ENCODE assay signal across 10 mouse cellular contexts in genomic region chr13:56251924-56252619, GRCm38 (mm10). TPM values are rescaled to one million over a fixed set of nuclear protein-coding genes. Genes with fewer than 3 reads are reported as not detected.
DNase-seq lines count a peak whose midpoint lies in the region; ATAC-seq and TF ChIP-seq lines count a peak whose summit lies in the region.
"Had no signal": no experiment of that assay in that cellular context is flagged by ENCODE, and none has a peak within 500 bp of the region (broad histone marks: within the 10 kb centered on the region; RNA-seq: fewer than 3 reads in every experiment).

Gene Neurog1, minus strand, starts transcription at chr13:56252163.

- peak within 1 kb of the TSS; percentile 18 for H3K4me2 ChIP-seq in CH12.LX (ENCODE audit: insufficient read depth, low read depth, poor library complexity, severe bottlenecking)
- H3K4me2 ChIP-seq in embryonic facial prominence, embryonic 13.5 days, result peak within 1 kb of the TSS; percentile 71
- H3K4me2 ChIP-seq in kidney, embryonic 16.5 days (replicated peaks; ENCODE audit: low read depth, low read length), result peak within 1 kb of the TSS; percentile 53

- H3K27me3 ChIP-seq in cerebellum, adult 2 months (ENCODE audit: control insufficient read depth, insufficient read depth, low read length), result peaks cover 10% of the 10 kb centered on the region; the same call in 1 of the 2 replicates
- peaks cover 91% of the 10 kb centered on the region for H3K27me3 ChIP-seq in CH12.LX (replicated peaks)
- H3K27me3 ChIP-seq in embryonic facial prominence, embryonic 13.5 days, result peaks cover 100% of the 10 kb centered on the region
- H3K27me3 ChIP-seq in kidney, embryonic 16.5 days (ENCODE audit: insufficient read depth, low read length), result peaks cover 100% of the 10 kb centered on the region
- H3K27me3 ChIP-seq in midbrain, embryonic 10.5 days (ENCODE audit: low read depth, poor library complexity, severe bottlenecking), result peaks cover 100% of the 10 kb centered on the region

- no peak within 1 kb of the TSS for H3K4me3 ChIP-seq in cerebellum, adult 2 months (replicated peaks; ENCODE audit: insufficient read depth, low read depth, low read length)
- peak within 1 kb of the TSS in 2 of 3 experiments; percentile 15 to 47 for H3K4me3 ChIP-seq in CH12.LX (replicated peaks in 1 of 3; ENCODE audit: low read depth in 2 of 3, low read length in 2 of 3, poor library complexity in 1 of 3)
- H3K4me3 ChIP-seq in embryonic facial prominence, embryonic 13.5 days, result peak within 1 kb of the TSS; percentile 43
- H3K4me3 ChIP-seq in kidney, embryonic 16.5 days (ENCODE audit: low read length), result peak within 1 kb of the TSS; percentile 40
- H3K4me3 ChIP-seq in midbrain, embryonic 10.5 days, result peak within 1 kb of the TSS; percentile 56

- TF ChIP-seq CTCF in cerebellum, adult 2 months (IDR thresholded peaks at IDR 0.05; ENCODE audit: borderline replicate concordance, insufficient read depth, low read depth, low read length), result no peak
- TF ChIP-seq CTCF in CH12.LX (conservative IDR thresholded peaks at IDR 0.05 in 1 of 2, IDR thresholded peaks at IDR 0.05 in 1 of 2; ENCODE audit: low read depth in 2 of 2, low read length in 2 of 2), result no peak

- H3K79me2 ChIP-seq in CH12.LX (replicated peaks; ENCODE audit: control insufficient read depth, extremely low read depth, insufficient read depth, poor library complexity, severe bottlenecking), result no peaks in the 10 kb centered on the region

- no peak for TF ChIP-seq EP300 in CH12.LX (IDR thresholded peaks at IDR 0.05; ENCODE audit: low read length)

- no peak for TF ChIP-seq POLR2A in cerebellum, adult 2 months (IDR thresholded peaks at IDR 0.05; ENCODE audit: borderline replicate concordance, insufficient read depth, low read length)
- no peak for TF ChIP-seq POLR2A in CH12.LX (IDR thresholded peaks at IDR 0.05; ENCODE audit: low read depth, low read length)

- no peak for ATAC-seq in embryonic facial prominence, embryonic 13.5 days (ENCODE audit: insufficient number of reproducible peaks, insufficient read depth, low FRiP score, low TSS enrichment, low read depth)
- ATAC-seq in kidney, embryonic 16.5 days (ENCODE audit: low FRiP score, low TSS enrichment), result peak; percentile 63
- no peak for ATAC-seq in erythroblast, adult 5-6 weeks (replicated peaks; ENCODE audit: low FRiP score, poor library complexity, severe bottlenecking)

- no peaks in the 10 kb centered on the region for H3K36me3 ChIP-seq in CH12.LX (replicated peaks in 1 of 2; ENCODE audit: control insufficient read depth in 1 of 2, insufficient read depth in 1 of 2, low read length in 1 of 2)
- H3K36me3 ChIP-seq in embryonic facial prominence, embryonic 13.5 days, result no peaks in the 10 kb centered on the region
- H3K36me3 ChIP-seq in kidney, embryonic 16.5 days (ENCODE audit: insufficient read depth, low read length), result no peaks in the 10 kb centered on the region
- H3K36me3 ChIP-seq in midbrain, embryonic 10.5 days, result no peaks in the 10 kb centered on the region

- in situ Hi-C loops in CH12.LX (cut with MboI; ENCODE audit: low pct_ligation_motif_present, low pct_unique_long_range_greater_than_20kb, low sequenced_read_pairs), result loop anchor here (5.0 kb wide), 1 partner anchor 50 kb away; no protein-coding TSS in a partner anchor

- DNase-seq in cerebellum, adult 2 months, result peak; percentile 14 to 22
- no peak for DNase-seq in cerebellum, adult 8-10 months
- DNase-seq in CH12.LX (ENCODE audit: extremely low read depth) (no peak), MN1 (ENCODE audit: low spot score) (no peak)
- DNase-seq in midbrain, embryonic 10.5 days (ENCODE audit: low spot score), result peak; percentile 89

- TF ChIP-seq RAD21 in CH12.LX (IDR thresholded peaks at IDR 0.05; ENCODE audit: low read depth, low read length), result no peak

- peaks cover 6% of the 10 kb centered on the region for H3K9me3 ChIP-seq in CH12.LX (replicated peaks; ENCODE audit: low read length)
- H3K9me3 ChIP-seq in embryonic facial prominence, embryonic 13.5 days, result no peaks in the 10 kb centered on the region
- no peaks in the 10 kb centered on the region for H3K9me3 ChIP-seq in kidney, embryonic 16.5 days (ENCODE audit: low read length)
- H3K9me3 ChIP-seq in midbrain, embryonic 10.5 days (replicated peaks), result no peaks in the 10 kb centered on the region

- no peaks in the 10 kb centered on the region for H3K4me1 ChIP-seq in cerebellum, adult 2 months (ENCODE audit: control insufficient read depth, insufficient read depth, low read length)
- H3K4me1 ChIP-seq in CH12.LX (ENCODE audit: control insufficient read depth in 1 of 2, insufficient read depth in 2 of 2), result peaks cover 9 to 10% of the 10 kb centered on the region in 2 experiments
- H3K4me1 ChIP-seq in embryonic facial prominence, embryonic 13.5 days, result peaks cover 17% of the 10 kb centered on the region
- H3K4me1 ChIP-seq in kidney, embryonic 16.5 days (ENCODE audit: insufficient read depth, low read length), result peaks cover 11% of the 10 kb centered on the region
- peaks cover 93% of the 10 kb centered on the region for H3K4me1 ChIP-seq in midbrain, embryonic 10.5 days

- no peak within 1 kb of the TSS for H3K27ac ChIP-seq in cerebellum, adult 2 months (ENCODE audit: insufficient read depth, low read length)
- H3K27ac ChIP-seq in CH12.LX (ENCODE audit: insufficient read depth, low read depth), result no peak within 1 kb of the TSS
- no peak within 1 kb of the TSS for H3K27ac ChIP-seq in embryonic facial prominence, embryonic 13.5 days
- no peak within 1 kb of the TSS for H3K27ac ChIP-seq in kidney, embryonic 16.5 days (ENCODE audit: low read length)
- peak within 1 kb of the TSS; percentile 88 for H3K27ac ChIP-seq in midbrain, embryonic 10.5 days (replicated peaks)
- H3K27ac ChIP-seq: liver, embryonic 14.5 days had no signal

- dilution Hi-C loops in CH12.LX (cut with MboI; ENCODE audit: extremely low pct_ligation_motif_present, extremely low pct_unique_long_range_greater_than_20kb, low sequenced_read_pairs), result no loop called here

- 2% methylated on average over 65 of the region's 65 CpGs for WGBS in cerebellum, adult 2 months
- WGBS in embryonic facial prominence, embryonic 13.5 days, result 1% methylated on average over 65 of the region's 65 CpGs
- WGBS in kidney, embryonic 16.5 days, result 0% methylated on average over 63 of the region's 65 CpGs
- WGBS in midbrain, embryonic 10.5 days, result under 1% methylated on average over 63 of the region's 65 CpGs

- H3K9ac ChIP-seq in CH12.LX (ENCODE audit: insufficient read depth, low read depth), result no peak within 1 kb of the TSS
- H3K9ac ChIP-seq in embryonic facial prominence, embryonic 13.5 days, result peak within 1 kb of the TSS; percentile 40; the same call in 1 of the 2 replicates
- 0 out of 2 replicates have a peak within 1 kb of the TSS, but pooled peaks have one; percentile 22 for H3K9ac ChIP-seq in kidney, embryonic 16.5 days (replicated peaks; ENCODE audit: low read length)
- H3K9ac ChIP-seq: liver, embryonic 14.5 days had no signal

TF ChIP-seq in CH12.LX, 34 proteins besides CTCF, POLR2A, EP300 and RAD21:
- TF ChIP-seq IRF4 (IDR thresholded peaks at IDR 0.05; ENCODE audit: low read depth, low read length) (0 out of 2 replicates have a peak, but pooled peaks have one; percentile 16), PAX5 (IDR thresholded peaks at IDR 0.05; ENCODE audit: low read length) (no peak), MEF2A (IDR thresholded peaks at IDR 0.05; ENCODE audit: borderline replicate concordance, low read depth, low read length) (0 out of 2 replicates have a peak, but pooled peaks have one; percentile 16), MAZ (IDR thresholded peaks at IDR 0.05; ENCODE audit: low read depth, low read length) (peak; percentile 72), BHLHE40 (IDR thresholded peaks at IDR 0.05; ENCODE audit: low read depth, low read length) (peak; percentile 88)

RNA-seq across cellular contexts. Expression of gene Neurog1, which starts in this region (rescaled TPM):
- polyA plus RNA-seq in cerebellum, adult 2 months (2012; rRNA removed), result not detected in 2 replicates
- total RNA-seq in CH12.LX (2012; rRNA removed), result not detected in 2 replicates
- not detected in 2 replicates for total RNA-seq in CH12.LX (2014; rRNA removed)
- polyA plus RNA-seq in CH12.LX (2012; ENCODE audit: insufficient read length, low read depth), result not detected in 2 replicates
- polyA plus RNA-seq in embryonic facial prominence, embryonic 13.5 days (2015; fragmentation: Nextera tagmentation; extraction: Ambion mirVana), result 1.1 and 2.0 TPM in 2 replicates
- polyA plus RNA-seq in kidney, embryonic 16.5 days (2015; fragmentation: Nextera tagmentation; extraction: Ambion mirVana), result not detected in 2 replicates
- polyA plus RNA-seq in midbrain, embryonic 10.5 days (2016; fragmentation: Nextera tagmentation; extraction: Ambion mirVana), result 33.7 and 34.4 TPM in 2 replicates
- not detected in 2 replicates for total RNA-seq in erythroblast, adult 5-6 weeks (2015; ENCODE audit: low replicate concordance)
- not detected in 2 replicates for total RNA-seq in erythroblast, adult 5-6 weeks (2017; ENCODE audit: low replicate concordance)
- polyA plus RNA-seq: C2C12; liver, embryonic 14.5 days had no signal

Comparison
In these comparisons a context has a peak if more than half of its experiments do, and no peak if none do; other contexts are left out.
1. RNA of gene Neurog1 (polyA plus RNA-seq): 33.7 to 34.4 TPM in midbrain, embryonic 10.5 days; 1.1 to 2.0 TPM in embryonic facial prominence, embryonic 13.5 days, not detected in cerebellum, adult 2 months, not detected in CH12.LX and not detected in kidney, embryonic 16.5 days; every median in the first group is over 10 times any median in the second.
2. Peak in DNase-seq in cerebellum, adult 2 months; RNA of the gene not detected or under 1 TPM.
3. Peak in ATAC-seq, H3K4me3 ChIP-seq, H3K9ac ChIP-seq and H3K4me2 ChIP-seq in kidney, embryonic 16.5 days; RNA of the gene not detected or under 1 TPM.
4. H3K4me2 ChIP-seq: peak in every context shown above with its lines; median percentile 71 in embryonic facial prominence, embryonic 13.5 days; 53 in kidney, embryonic 16.5 days; 18 in CH12.LX.